In the genomic region with DNA sequence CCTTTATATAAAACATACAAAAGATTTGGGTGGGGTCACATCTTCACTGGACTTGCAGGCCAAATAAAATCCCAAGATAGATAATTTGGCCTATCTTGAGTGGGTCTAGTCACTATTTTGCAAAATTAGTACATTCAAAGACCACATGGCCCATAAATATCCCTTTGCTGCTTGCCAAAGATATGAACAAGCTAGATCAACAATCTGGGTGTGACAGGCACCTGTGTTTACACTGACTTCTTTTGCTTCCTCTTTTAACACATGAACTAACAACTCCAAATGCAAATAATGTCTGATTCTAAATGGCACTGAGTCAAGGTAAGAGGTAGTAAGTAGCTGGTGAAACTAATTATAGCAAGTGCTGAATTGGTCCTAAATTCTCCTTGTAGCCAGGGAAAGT, we compare ENCODE assay signal across 16 mouse cellular contexts.
"Had no signal": no experiment of that assay in that cellular context is flagged by ENCODE, and none has a peak within 500 bp of the region (broad histone marks: within the 10 kb centered on the region; RNA-seq: fewer than 3 reads in every experiment).

No protein-coding gene starts in this region.

- H3K4me1 ChIP-seq: kidney, embryonic 15.5 days; limb, embryonic 10.5 days; limb, embryonic 13.5 days; liver, embryonic 12.5 days; liver, embryonic 15.5 days; midbrain, embryonic 15.5 days; neural tube, embryonic 12.5 days had no signal

- H3K27ac ChIP-seq: kidney, embryonic 15.5 days; limb, embryonic 10.5 days; limb, embryonic 13.5 days; liver, embryonic 12.5 days; liver, embryonic 15.5 days; midbrain, embryonic 12.5 days; midbrain, embryonic 15.5 days; neural tube, embryonic 12.5 days had no signal

- ATAC-seq: liver, embryonic 12.5 days had no signal

- H3K36me3 ChIP-seq: kidney, embryonic 15.5 days; limb, embryonic 10.5 days; limb, embryonic 13.5 days; liver, embryonic 12.5 days; liver, embryonic 15.5 days; midbrain, embryonic 12.5 days; midbrain, embryonic 15.5 days; neural tube, embryonic 12.5 days had no signal

- H3K4me3 ChIP-seq: kidney, embryonic 15.5 days; limb, embryonic 10.5 days; limb, embryonic 13.5 days; liver, embryonic 12.5 days; liver, embryonic 15.5 days; midbrain, embryonic 12.5 days; midbrain, embryonic 15.5 days; neural tube, embryonic 12.5 days had no signal

- H3K9ac ChIP-seq: kidney, embryonic 15.5 days; limb, embryonic 13.5 days; liver, embryonic 12.5 days; liver, embryonic 15.5 days; midbrain, embryonic 12.5 days; midbrain, embryonic 15.5 days; neural tube, embryonic 12.5 days had no signal

- H3K4me2 ChIP-seq: kidney, embryonic 15.5 days; limb, embryonic 13.5 days; liver, embryonic 12.5 days; liver, embryonic 15.5 days; midbrain, embryonic 12.5 days; midbrain, embryonic 15.5 days; neural tube, embryonic 12.5 days had no signal

- H3K9me3 ChIP-seq: kidney, embryonic 15.5 days; limb, embryonic 10.5 days; limb, embryonic 13.5 days; liver, embryonic 12.5 days; liver, embryonic 15.5 days; midbrain, embryonic 12.5 days; midbrain, embryonic 15.5 days; neural tube, embryonic 12.5 days had no signal

- H3K27me3 ChIP-seq: kidney, embryonic 15.5 days; liver, embryonic 12.5 days; liver, embryonic 15.5 days; midbrain, embryonic 12.5 days; midbrain, embryonic 15.5 days; neural tube, embryonic 12.5 days had no signal

- DNase-seq: kidney, adult 8-10 months; kidney, postnatal 10 days; kidney, postnatal 36 days; liver; lung, adult 2 months; lung, postnatal 14 days; lung, postnatal 4 days; thymus, postnatal 25 days had no signal
